Mouse (Mus musculus) megakaryocyte, adult 5-6 weeks (primary cell): ENCODE measurements around the gene Supt4a. TPM values are rescaled to one million over a fixed set of nuclear protein-coding genes. Genes with fewer than 3 reads are reported as not detected.

Experiments
- ATAC-seq: 2 replicates; pipeline ENCODE4 v1.8.0; 2016; ENCODE audit warnings: mild to moderate bottlenecking, inconsistent platforms; ENCODE audit not compliant: poor library complexity, severe bottlenecking
- total RNA-seq, 2 experiments: library from RNA; stranded (forward) in 1 of 2; stranded (reverse) in 1 of 2; fragments of 153-499, 151-499 nt in 1 of 2; fragments of 221-1000, 200-1000 nt in 1 of 2; gene quantifications; 2 replicates each; pipeline versions ENCODE4 v1.2.3 to v1.2.4; 2015 to 2017

Gene Supt4a
- total RNA-seq, 2 experiments from 2014 or later: 59.0 to 200 TPM

- no peak for ATAC-seq
Measured at GRCm38 (mm10) chr11:87763511-87763987, 26.2 kb downstream of the Supt4a start.

GRCm38 (mm10) chr11:87763988-87764876 lies 26.9 kb downstream of the Supt4a start:
- no peak for ATAC-seq

- no peak for ATAC-seq
Measured at GRCm38 (mm10) chr11:87768745-87769144, 31.4 kb downstream of the Supt4a start.

GRCm38 (mm10) chr11:87770989-87771388 lies 33.6 kb downstream of the Supt4a start:
- ATAC-seq: peak; percentile 90

- ATAC-seq: no peak
Measured at GRCm38 (mm10) chr11:87772354-87772753, 35.0 kb downstream of the Supt4a start.

- peak; percentile 68 for ATAC-seq
Measured at GRCm38 (mm10) chr11:87778100-87778765, 40.9 kb downstream of the Supt4a start.

- ATAC-seq: no peak
Measured at GRCm38 (mm10) chr11:87778915-87779314, 41.6 kb downstream of the Supt4a start.

GRCm38 (mm10) chr11:87779392-87779791 lies 42.0 kb downstream of the Supt4a start:
- ATAC-seq: peak; percentile 61

- ATAC-seq: no peak
Measured at GRCm38 (mm10) chr11:87780130-87780529, 42.8 kb downstream of the Supt4a start.

- ATAC-seq: peak; percentile 89
Measured at GRCm38 (mm10) chr11:87790088-87790487, 52.7 kb downstream of the Supt4a start.

Other genes starting within 250 kb of the Supt4a start
- gene Gm11492, start 170.9 kb upstream of the Supt4a start, total RNA-seq (2015): not detected in 2 replicates
- not detected in 2 replicates for gene Gm11492, start 170.9 kb upstream of the Supt4a start, total RNA-seq (2017)
- 1.0 TPM in 1 of 2 replicates, not detected in the other for gene Sept4, start 168.6 kb upstream of the Supt4a start, total RNA-seq (2015)
- gene Sept4, start 168.6 kb upstream of the Supt4a start, total RNA-seq (2017): 0.26 and 4.6 TPM in 2 replicates
- 14.6 and 18.2 TPM in 2 replicates for gene Mtmr4, start 145.4 kb upstream of the Supt4a start, total RNA-seq (2015)
- 25.9 and 28.1 TPM in 2 replicates for gene Mtmr4, start 145.4 kb upstream of the Supt4a start, total RNA-seq (2017)
- 0.09 TPM in 1 of 2 replicates, not detected in the other for gene Hsf5, start 120.4 kb upstream of the Supt4a start, total RNA-seq (2015)
- gene Hsf5, start 120.4 kb upstream of the Supt4a start, total RNA-seq (2017): 0.07 TPM in 1 of 2 replicates, not detected in the other
- 3.3 and 4.0 TPM in 2 replicates for gene Rnf43, start 74.8 kb upstream of the Supt4a start, total RNA-seq (2015)
- gene Rnf43, start 74.8 kb upstream of the Supt4a start, total RNA-seq (2017): 3.4 and 8.6 TPM in 2 replicates
- 5.4 and 8.0 TPM in 2 replicates for gene Tspoap1, start 23.0 kb downstream of the Supt4a start, total RNA-seq (2015)
- gene Tspoap1, start 23.0 kb downstream of the Supt4a start, total RNA-seq (2017): 6.1 and 8.6 TPM in 2 replicates
- gene Mpo, start 56.0 kb downstream of the Supt4a start, total RNA-seq (2015): 284 and 331 TPM in 2 replicates
- 235 and 273 TPM in 2 replicates for gene Mpo, start 56.0 kb downstream of the Supt4a start, total RNA-seq (2017)
- gene Lpo, start 90.7 kb downstream of the Supt4a start, total RNA-seq (2015): not detected in 2 replicates
- gene Lpo, start 90.7 kb downstream of the Supt4a start, total RNA-seq (2017): not detected in 2 replicates
- gene Mks1, start 115.7 kb downstream of the Supt4a start, total RNA-seq (2015): 2.8 and 4.8 TPM in 2 replicates
- gene Mks1, start 115.7 kb downstream of the Supt4a start, total RNA-seq (2017): 2.6 and 5.0 TPM in 2 replicates
- gene Epx, start 138.0 kb downstream of the Supt4a start, total RNA-seq (2015): 2.9 and 6.0 TPM in 2 replicates
- gene Epx, start 138.0 kb downstream of the Supt4a start, total RNA-seq (2017): 16.3 and 19.6 TPM in 2 replicates
- not detected in 2 replicates for gene Olfr462, start 154.7 kb downstream of the Supt4a start, total RNA-seq (2015)
- gene Olfr462, start 154.7 kb downstream of the Supt4a start, total RNA-seq (2017): not detected in 2 replicates
- not detected in 2 replicates for gene Olfr463, start 159.8 kb downstream of the Supt4a start, total RNA-seq (2015)
- gene Olfr463, start 159.8 kb downstream of the Supt4a start, total RNA-seq (2017): not detected in 2 replicates
- gene Olfr464, start 183.4 kb downstream of the Supt4a start, total RNA-seq (2015): not detected in 2 replicates
- gene Olfr464, start 183.4 kb downstream of the Supt4a start, total RNA-seq (2017): not detected in 2 replicates
- gene Dynll2, start 250.0 kb downstream of the Supt4a start, total RNA-seq (2015): 6.8 and 8.1 TPM in 2 replicates
- 4.4 and 8.8 TPM in 2 replicates for gene Dynll2, start 250.0 kb downstream of the Supt4a start, total RNA-seq (2017)